21 mouse cellular contexts compared by ENCODE assay signal in genomic region chr4:76735831-76736230, GRCm38 (mm10).
A peak's percentile ranks its signal among the peaks of the same experiment; 100 is the strongest.
DNase-seq lines count a peak whose midpoint lies in the region; ATAC-seq and TF ChIP-seq lines count a peak whose summit lies in the region.
"Had no signal": no experiment of that assay in that cellular context is flagged by ENCODE, and none has a peak within 500 bp of the region (broad histone marks: within the 10 kb centered on the region; RNA-seq: fewer than 3 reads in every experiment).

No protein-coding gene starts in this region.

- no peak overlapping the region for H3K9ac ChIP-seq in lung, embryonic 14.5 days
- no peak overlapping the region for H3K9ac ChIP-seq in lung, embryonic 16.5 days (ENCODE audit: low read length)
- no peak overlapping the region for H3K9ac ChIP-seq in lung, postnatal 0 days (replicated peaks; ENCODE audit: low read depth)

- no peak for ATAC-seq in lung, embryonic 14.5 days (ENCODE audit: insufficient read depth)
- ATAC-seq in lung, embryonic 16.5 days (ENCODE audit: low read depth), result peak; percentile 60
- peak; percentile 49 for ATAC-seq in lung, postnatal 0 days
- ATAC-seq: activated CD4-positive, CD25-positive, alpha-beta regulatory T cell, adult 4 months; CD4-positive, CD25-positive, alpha-beta regulatory T cell, adult 4 months; Patski had no signal

- H3K9me3 ChIP-seq in lung, embryonic 14.5 days (ENCODE audit: low read depth, low read length), result no peaks in the 10 kb centered on the region
- H3K9me3 ChIP-seq in lung, embryonic 16.5 days (ENCODE audit: control insufficient read depth, low read length), result no peaks in the 10 kb centered on the region
- no peaks in the 10 kb centered on the region for H3K9me3 ChIP-seq in lung, postnatal 0 days (ENCODE audit: low read length)
- H3K9me3 ChIP-seq: G1E had no signal

- no peak for TF ChIP-seq EP300 in lung, postnatal 0 days (IDR thresholded peaks at IDR 0.05)

- WGBS in lung, embryonic 14.5 days, result 40% methylated on average over 1 of the region's 1 CpGs
- WGBS in lung, embryonic 16.5 days, result 35% methylated on average over 1 of the region's 1 CpGs
- 33% methylated on average over 1 of the region's 1 CpGs for WGBS in lung, postnatal 0 days

- no peak overlapping the region for H3K27ac ChIP-seq in lung, embryonic 14.5 days (ENCODE audit: low read depth)
- no peak overlapping the region for H3K27ac ChIP-seq in lung, embryonic 16.5 days (ENCODE audit: low read length)
- no peak overlapping the region for H3K27ac ChIP-seq in lung, postnatal 0 days (ENCODE audit: low read length)

- peak; percentile 22 for DNase-seq in lung, embryonic 14.5 days
- no peak for DNase-seq in lung, postnatal 14 days
- DNase-seq in lung, postnatal 4 days, result no peak
- peak; percentile 56 for DNase-seq in lung, postnatal 0 days (ENCODE audit: low spot score)
- DNase-seq in lung, postnatal 25 days (ENCODE audit: low spot score), result no peak
- DNase-seq: adrenal gland, adult 2 months; adrenal gland, adult 8-10 months; adrenal gland, postnatal 10 days; adrenal gland, postnatal 14 days; adrenal gland, postnatal 25 days; adrenal gland, postnatal 36 days; B cell, adult 2 months; cerebellum, adult 11 months; cerebellum, adult 11-12 months; cerebellum, adult 18-20 months had no signal

- H3K4me2 ChIP-seq in lung, embryonic 14.5 days, result no peak overlapping the region
- H3K4me2 ChIP-seq in lung, embryonic 16.5 days (ENCODE audit: low read depth, low read length), result no peak overlapping the region
- no peak overlapping the region for H3K4me2 ChIP-seq in lung, postnatal 0 days (replicated peaks; ENCODE audit: low read depth, low read length)

- TF ChIP-seq CTCF in lung, embryonic 14.5 days (IDR thresholded peaks at IDR 0.05; ENCODE audit: low read depth), result no peak
- TF ChIP-seq CTCF in lung, postnatal 0 days (IDR thresholded peaks at IDR 0.05), result no peak

- H3K36me3 ChIP-seq in lung, embryonic 14.5 days (ENCODE audit: insufficient read depth), result no peaks in the 10 kb centered on the region
- H3K36me3 ChIP-seq in lung, embryonic 16.5 days (ENCODE audit: control insufficient read depth, insufficient read depth, low read length), result no peaks in the 10 kb centered on the region
- no peaks in the 10 kb centered on the region for H3K36me3 ChIP-seq in lung, postnatal 0 days (ENCODE audit: insufficient read depth, low read length)
- H3K36me3 ChIP-seq: G1E had no signal

- H3K27me3 ChIP-seq in lung, embryonic 14.5 days (ENCODE audit: insufficient read depth, low read length), result no peaks in the 10 kb centered on the region
- no peaks in the 10 kb centered on the region for H3K27me3 ChIP-seq in lung, embryonic 16.5 days (ENCODE audit: control insufficient read depth, insufficient read depth, low read depth, low read length)
- no peaks in the 10 kb centered on the region for H3K27me3 ChIP-seq in lung, postnatal 0 days (replicated peaks; ENCODE audit: insufficient read depth, low read length)
- H3K27me3 ChIP-seq: CH12.LX, Patski had no signal

- no peaks in the 10 kb centered on the region for H3K4me1 ChIP-seq in lung, embryonic 14.5 days (ENCODE audit: insufficient read depth)
- no peaks in the 10 kb centered on the region for H3K4me1 ChIP-seq in lung, embryonic 16.5 days (replicated peaks; ENCODE audit: control insufficient read depth, insufficient read depth, low read length)
- no peaks in the 10 kb centered on the region for H3K4me1 ChIP-seq in lung, postnatal 0 days (ENCODE audit: insufficient read depth, low read depth, low read length)

- no peak overlapping the region for H3K4me3 ChIP-seq in lung, embryonic 14.5 days (ENCODE audit: low read depth, low read length)
- no peak overlapping the region for H3K4me3 ChIP-seq in lung, embryonic 16.5 days (ENCODE audit: low read length)
- H3K4me3 ChIP-seq in lung, postnatal 0 days (ENCODE audit: low read depth, low read length), result no peak overlapping the region

Comparison
In these comparisons a context has a peak if more than half of its experiments do, and no peak if none do; other contexts are left out.
1. DNase-seq: peak in lung, embryonic 14.5 days (single experiment) and lung, postnatal 0 days (single experiment); none in lung, postnatal 14 days (single experiment), lung, postnatal 4 days (0 of 2) and lung, postnatal 25 days (single experiment).